In the genomic region with DNA sequence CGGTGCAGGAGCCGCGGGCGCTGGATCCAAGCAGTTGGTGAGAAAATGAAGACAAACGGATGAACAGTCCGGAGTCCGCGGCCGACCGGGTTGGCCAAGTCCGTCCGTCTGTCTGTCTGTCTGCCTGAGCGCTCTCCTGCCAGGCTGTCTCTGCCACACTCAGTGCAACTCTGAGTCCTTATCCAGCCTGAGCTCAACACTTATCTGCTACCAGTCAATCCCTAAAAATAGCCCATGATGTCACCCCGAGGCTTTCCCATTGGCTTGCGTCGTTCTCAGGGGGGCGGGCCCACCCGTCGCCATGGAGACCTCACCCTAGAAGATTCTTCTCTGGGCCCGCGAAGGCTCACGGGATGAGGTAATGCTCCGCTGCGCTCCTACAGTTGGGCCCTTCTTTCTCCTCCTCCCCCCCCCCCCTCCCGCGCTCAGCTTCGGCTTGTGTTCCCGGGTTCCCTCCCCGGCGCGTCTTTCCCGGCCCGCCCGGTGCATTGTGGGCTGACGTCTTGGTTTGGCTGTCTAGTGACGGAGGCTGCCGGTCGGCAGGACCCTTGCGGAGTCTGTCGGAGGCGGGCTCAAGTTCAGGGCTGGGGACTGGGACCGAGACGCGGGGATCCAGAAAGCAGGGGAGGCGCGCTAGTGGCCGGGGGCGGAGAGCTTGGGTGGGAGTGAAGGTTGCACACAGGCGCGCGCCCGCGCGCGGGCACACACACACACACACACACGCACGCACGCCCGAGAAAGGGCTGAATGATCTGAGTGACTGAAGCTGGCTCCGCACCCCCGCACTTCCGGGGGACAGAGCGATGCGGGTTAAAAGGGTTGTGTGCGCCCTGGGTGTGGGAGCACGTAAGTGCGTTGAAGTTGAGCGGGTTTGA, we compare ENCODE assay signal across 8 mouse cellular contexts. TPM values are rescaled to one million over a fixed set of nuclear protein-coding genes. Genes with fewer than 3 reads are reported as not detected.
DNase-seq lines count a peak whose midpoint lies in the region; ATAC-seq lines count a peak whose summit lies in the region.

Gene Jun (minus strand): TSS at position 198 of the 875 bp plus-strand sequence.

- peak within 1 kb of the TSS; percentile 96 for H3K4me2 ChIP-seq in hindbrain, embryonic 12.5 days (replicated peaks)

- peak within 1 kb of the TSS; percentile 72 for H3K4me3 ChIP-seq in hindbrain, embryonic 12.5 days

- H3K9me3 ChIP-seq in hindbrain, embryonic 12.5 days (replicated peaks): no peaks in the 10 kb centered on the region

- peak; percentile 95 for ATAC-seq in hindbrain, embryonic 12.5 days (ENCODE audit: low FRiP score)

- WGBS in hindbrain, embryonic 12.5 days: 1% methylated on average over 68 of the region's 68 CpGs

- H3K27me3 ChIP-seq in hindbrain, embryonic 12.5 days: no peaks in the 10 kb centered on the region

- peak within 1 kb of the TSS; percentile 97 for H3K27ac ChIP-seq in hindbrain, embryonic 12.5 days

- peaks cover 24% of the 10 kb centered on the region for H3K4me1 ChIP-seq in hindbrain, embryonic 12.5 days

- DNase-seq in NIH3T3 (ENCODE audit: low read depth): peak; percentile 100
- peak; percentile 100 for DNase-seq in cerebellum, postnatal 10 days
- DNase-seq in frontal cortex, postnatal 10 days (ENCODE audit: low spot score in 2 of 2): peak; percentile 100
- peak; percentile 99 to 100 for DNase-seq in layer of hippocampus, postnatal 14 days (ENCODE audit: low spot score in 2 of 2)
- peak; percentile 100 for DNase-seq in lung, postnatal 14 days
- peak; percentile 100 for DNase-seq in retina, adult 2 months (ENCODE audit: low read depth, low spot score)
- peak; percentile 99 for DNase-seq in thymus, postnatal 36 days

- H3K36me3 ChIP-seq in hindbrain, embryonic 12.5 days: no peaks in the 10 kb centered on the region

- peak within 1 kb of the TSS; percentile 87 for H3K9ac ChIP-seq in hindbrain, embryonic 12.5 days

RNA-seq across cellular contexts. Expression of gene Jun, which starts in this region (rescaled TPM):
- 70.7 and 86.0 TPM in 2 replicates for polyA plus RNA-seq in hindbrain, embryonic 12.5 days (2016; fragmentation: Nextera tagmentation; extraction: Ambion mirVana)
- 10 to 100 TPM; 70.6 to 72.1 TPM for total RNA-seq in layer of hippocampus, postnatal 14 days (2021)

Comparison
In these comparisons a context has a peak if more than half of its experiments do, and no peak if none do; other contexts are left out.
1. Peak in every context shown above with its lines: DNase-seq, ATAC-seq, H3K4me3 ChIP-seq and H3K27ac ChIP-seq.